Mouse (Mus musculus) hindbrain, embryonic 11.5 days (tissue): Measurements from ENCODE around the gene Pygl. TPM values are rescaled to one million over a fixed set of nuclear protein-coding genes. Genes with fewer than 3 reads are reported as not detected.
"Not testable (repeated sequence)": the region's sequence is repeated elsewhere in the genome, so short reads cannot be mapped to it uniquely, and the experiment has no call there.

Experiments
- ATAC-seq: fragments of 200-750 bp; cut with Nextera tagmentation; 2 replicates; pipeline ENCODE4 v1.8.0; 2017; ENCODE audit warnings: mild to moderate bottlenecking, moderate TSS enrichment, moderate library complexity; ENCODE audit not compliant: low FRiP score
- DNase-seq: peaks from one replicate; pipeline ENCODE4 v3.0.0-alpha.2; 2015; ENCODE audit warnings: low spot score
- H3K27ac ChIP-seq: fragments of 300-500 bp; sonication (generic); 2 replicates; pipeline ENCODE4 v1.5.1; 2014; ENCODE audit warnings: mild to moderate bottlenecking, low read depth, low read length
- H3K27me3 ChIP-seq: fragments of 300-500 bp; sonication (generic); 2 replicates; pipeline ENCODE4 v1.6.1; 2014; ENCODE audit warnings: mild to moderate bottlenecking, low read length, moderate library complexity, mixed read lengths; ENCODE audit not compliant: control insufficient read depth, insufficient read depth
- H3K36me3 ChIP-seq: fragments of 300-500 bp; sonication (generic); 2 replicates; pipeline ENCODE4 v1.6.1; 2014; ENCODE audit warnings: mild to moderate bottlenecking, low read length, moderate library complexity, mixed read lengths; ENCODE audit not compliant: control insufficient read depth, insufficient read depth
- H3K4me1 ChIP-seq: fragments of 300-500 bp; sonication (generic); replicated peaks from 2 replicates; pipeline ENCODE4 v1.6.1; 2014; ENCODE audit warnings: low read length, mixed read lengths; ENCODE audit not compliant: control insufficient read depth, insufficient read depth
- H3K4me2 ChIP-seq: fragments of 300-500 bp; sonication (generic); replicated peaks from 2 replicates; pipeline ENCODE4 v1.6.1; 2014; ENCODE audit warnings: mild to moderate bottlenecking, low read depth, low read length
- H3K4me3 ChIP-seq: fragments of 300-500 bp; sonication (generic); 2 replicates; pipeline ENCODE4 v1.5.1; 2014; ENCODE audit warnings: low read depth, low read length
- H3K9ac ChIP-seq: fragments of 300-500 bp; sonication (generic); 2 replicates; pipeline ENCODE4 v1.6.1; 2014; ENCODE audit warnings: low read depth, low read length
- H3K9me3 ChIP-seq: fragments of 300-500 bp; sonication (generic); 2 replicates; pipeline ENCODE4 v1.6.1; 2016; ENCODE audit warnings: low read length; ENCODE audit not compliant: control insufficient read depth
- WGBS: fragments of 180-500 bp; shearing (Covaris S2); extraction: QIAGEN DNeasy Blood & Tissue Kit; methylation state at CpG from one replicate; pipeline ENCODE4 v1.1.7; 2014; 5-methylcytosine and 5-hydroxymethylcytosine counted together
- polyA plus RNA-seq: library from polyadenylated mRNA; unstranded; fragments of >200 nt; fragmentation: Nextera tagmentation; extraction: Ambion mirVana; gene quantifications from 2 replicates; pipeline ENCODE4 v1.2.1, GENCODE M21; 2014

Gene Pygl
- polyA plus RNA-seq, 1 experiment from 2014 or later = 6.8 TPM

DNA sequence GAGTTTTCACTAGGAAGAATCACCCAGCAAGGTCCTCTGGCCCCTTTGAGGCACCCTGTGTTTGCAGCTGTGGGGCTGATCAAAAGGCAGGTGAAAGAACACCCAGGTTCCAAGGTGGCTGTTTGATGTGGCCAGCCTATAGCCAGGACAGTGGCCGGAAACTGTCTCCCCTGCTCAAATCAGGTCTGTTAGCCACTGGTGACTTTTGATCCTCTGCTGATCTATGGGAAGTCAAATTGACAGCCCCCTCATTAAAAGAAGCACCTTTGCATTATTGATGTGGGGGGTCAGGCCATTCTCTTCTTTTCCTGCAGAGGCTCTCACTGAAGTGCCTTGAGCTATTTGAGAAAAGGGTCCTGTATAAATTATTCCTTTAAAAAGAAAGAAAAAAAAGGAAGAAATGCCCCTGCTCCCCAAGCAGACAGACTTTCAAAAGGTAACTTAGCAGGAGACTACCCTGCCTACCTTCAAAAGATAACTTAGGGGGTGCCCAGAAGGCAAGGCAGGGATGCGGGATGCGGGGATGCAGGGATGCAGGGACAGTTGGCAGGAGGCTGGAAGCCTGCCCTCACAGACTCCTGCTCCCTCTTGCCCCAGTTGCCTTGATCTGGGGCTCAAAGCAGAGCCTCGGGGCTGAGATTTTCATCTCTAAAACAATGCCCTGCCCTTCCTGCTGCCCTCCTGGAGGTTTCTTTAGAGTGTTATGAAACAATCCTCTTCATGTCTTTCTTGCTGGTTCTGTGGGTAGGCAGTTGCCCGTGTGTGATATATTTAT is 73.8 kb downstream of the Pygl start:
- Histone ChIP-seq H3K9me3 (no peaks in the 10 kb centered on the region), H3K27me3 (no peaks in the 10 kb centered on the region), H3K4me2 (no peak overlapping the region), H3K4me1 (no peaks in the 10 kb centered on the region; the same call in 1 of the 2 replicates), H3K9ac (no peak overlapping the region), H3K36me3 (no peaks in the 10 kb centered on the region), H3K27ac (no peak overlapping the region), H3K4me3 (no peak overlapping the region)
- DNase-seq (no peak), ATAC-seq (no peak)
- 50% methylated on average over 5 of the region's 5 CpGs for WGBS

DNA sequence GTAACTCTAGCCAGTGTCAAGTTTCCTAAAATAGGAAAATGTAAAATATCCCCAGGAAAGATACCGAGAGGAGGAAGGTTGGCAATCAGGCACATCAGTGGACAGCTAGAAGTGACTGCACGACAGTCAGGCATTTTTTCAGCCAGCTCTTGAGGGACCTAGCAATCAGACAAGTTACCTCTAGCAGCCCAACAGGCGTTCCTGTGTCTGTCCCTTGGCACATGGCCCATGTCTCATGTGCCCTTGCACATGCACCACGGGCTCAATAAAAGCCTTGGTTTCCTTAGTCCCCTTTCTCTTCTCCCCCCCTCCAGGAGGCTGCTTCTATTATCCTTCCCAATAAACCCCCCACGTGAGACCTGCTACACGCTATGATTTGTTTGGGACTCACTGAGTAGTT is 75.1 kb downstream of the Pygl start:
- WGBS = 81% methylated on average over 6 of the region's 6 CpGs
- H3K36me3 ChIP-seq = no peaks in the 10 kb centered on the region
- no peak for DNase-seq
- H3K4me1 ChIP-seq = no peaks in the 10 kb centered on the region; the same call in 1 of the 2 replicates
- H3K4me2 ChIP-seq = no peak overlapping the region
- H3K9me3 ChIP-seq = no peaks in the 10 kb centered on the region
- no peaks in the 10 kb centered on the region for H3K27me3 ChIP-seq
- H3K27ac ChIP-seq = no peak overlapping the region
- ATAC-seq = no peak
- no peak overlapping the region for H3K9ac ChIP-seq
- H3K4me3 ChIP-seq = no peak overlapping the region

DNA sequence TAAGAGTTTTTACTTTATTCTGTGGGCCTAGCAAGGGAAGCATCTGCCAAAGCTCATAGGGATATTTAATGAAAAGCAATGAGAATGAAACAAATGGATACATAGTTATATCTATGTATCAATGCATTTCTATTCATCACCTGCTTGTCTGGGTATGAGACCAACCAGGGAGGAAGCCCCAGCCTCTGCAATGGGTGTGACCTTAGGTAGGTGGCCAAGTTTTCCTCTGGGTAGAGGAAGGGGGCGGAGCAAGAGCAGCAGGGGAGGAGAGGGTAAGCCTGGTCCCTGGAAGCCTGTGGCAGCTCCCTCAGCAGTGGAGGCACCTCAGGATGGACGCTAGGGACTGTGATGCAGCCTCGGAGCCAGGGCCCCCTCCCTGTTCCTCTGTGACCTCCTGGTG is 77.4 kb downstream of the Pygl start, which contains the start of gene Abhd12b:
Abhd12b (plus strand) TSS at position 301 of the 400 bp plus-strand sequence.
- Histone ChIP-seq H3K36me3 (no peaks in the 10 kb centered on the region), H3K4me2 (no peak within 1 kb of the TSS), H3K9ac (no peak within 1 kb of the TSS), H3K4me1 (no peaks in the 10 kb centered on the region; the same call in 1 of the 2 replicates), H3K4me3 (no peak within 1 kb of the TSS), H3K27me3 (no peaks in the 10 kb centered on the region), H3K9me3 (no peaks in the 10 kb centered on the region), H3K27ac (no peak within 1 kb of the TSS)
- ATAC-seq (no peak), DNase-seq (no peak)
- WGBS = 47% methylated on average over 3 of the region's 3 CpGs

DNA sequence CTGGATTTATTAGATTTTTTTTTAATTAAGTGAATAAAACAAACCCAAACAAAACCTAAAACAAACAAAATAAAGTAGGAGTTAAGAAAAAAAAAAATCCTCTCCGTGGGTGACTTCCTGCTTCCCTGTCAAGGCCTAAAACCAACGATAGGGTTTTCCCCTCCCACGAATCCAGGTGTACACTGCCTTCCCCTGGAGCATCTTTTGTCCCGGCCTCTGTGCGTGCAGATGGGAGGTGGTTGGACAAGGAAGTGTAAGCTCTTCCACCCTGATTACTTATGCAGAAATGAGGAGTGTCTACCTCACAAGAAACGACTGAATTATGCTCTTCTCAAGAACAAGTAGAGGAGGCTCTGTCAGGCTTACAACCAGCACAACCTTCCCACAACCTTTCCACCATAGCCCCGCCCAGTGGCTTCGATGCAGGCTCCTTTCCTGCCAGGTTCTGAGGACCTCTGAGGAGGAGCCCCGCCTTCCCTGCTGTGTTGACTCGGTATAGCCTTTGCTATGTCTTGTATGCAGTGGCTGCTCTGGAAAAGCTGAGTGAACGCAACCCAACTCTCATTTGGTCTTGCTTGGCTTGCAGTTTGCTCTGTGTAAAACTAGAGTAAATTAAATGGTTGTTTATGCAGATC is 82.5 kb downstream of the Pygl start:
- H3K27ac ChIP-seq = no peak overlapping the region
- H3K4me3 ChIP-seq = peak overlapping the region; percentile 18; the same call in 1 of the 2 replicates
- no peaks in the 10 kb centered on the region for H3K27me3 ChIP-seq

DNA sequence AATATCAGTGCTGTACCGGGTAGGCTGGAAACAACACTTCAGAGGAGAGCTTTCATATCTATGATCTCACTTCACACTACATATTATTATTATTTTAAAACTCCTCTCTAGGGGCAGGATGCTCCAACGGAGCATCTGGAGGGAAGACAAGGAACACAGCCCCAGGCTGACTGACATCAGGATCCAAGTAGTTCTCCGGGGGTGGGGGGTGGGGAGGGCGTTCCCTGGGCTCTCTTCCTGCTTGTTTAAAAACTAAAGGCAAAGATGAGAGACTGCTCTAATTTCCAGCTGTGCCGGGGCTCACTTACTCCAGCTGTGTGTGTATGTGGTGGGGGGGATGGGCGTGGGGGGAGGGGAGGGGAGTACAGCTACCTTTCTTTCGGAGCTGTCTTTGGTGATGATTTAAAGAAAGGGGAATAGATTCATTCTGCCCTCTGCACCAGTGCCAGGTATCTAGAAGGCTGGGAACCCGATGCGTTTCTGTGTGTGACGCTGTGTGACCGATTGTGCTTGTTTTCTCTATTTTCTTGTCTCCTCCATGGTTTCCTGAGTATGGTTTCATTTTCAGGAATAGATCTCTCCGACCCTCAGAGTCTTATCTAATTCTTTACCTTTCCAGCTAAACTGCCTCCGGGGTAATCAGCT is 83.2 kb downstream of the Pygl start:
- Histone ChIP-seq H3K27me3 (no peaks in the 10 kb centered on the region), H3K9ac (no peak overlapping the region), H3K9me3 (no peaks in the 10 kb centered on the region), H3K4me3 (peak overlapping the region; percentile 18), H3K27ac (no peak overlapping the region), H3K4me1 (no peaks in the 10 kb centered on the region), H3K36me3 (no peaks in the 10 kb centered on the region), H3K4me2 (peak overlapping the region; percentile 27)
- DNase-seq (peak; percentile 15), ATAC-seq (0 out of 2 replicates have a peak, but pooled peaks have one; percentile 18)
- 9% methylated on average over 13 of the region's 13 CpGs for WGBS

More for the DNA sequence above, 82.5 kb downstream of the Pygl start:
- ATAC-seq (no peak), DNase-seq (peak; percentile 28)
- H3K4me1 ChIP-seq = no peaks in the 10 kb centered on the region
- no peaks in the 10 kb centered on the region for H3K36me3 ChIP-seq
- no peaks in the 10 kb centered on the region for H3K9me3 ChIP-seq
- 14% methylated on average over 11 of the region's 11 CpGs for WGBS
- no peak overlapping the region for H3K9ac ChIP-seq
- no peak overlapping the region for H3K4me2 ChIP-seq

DNA sequence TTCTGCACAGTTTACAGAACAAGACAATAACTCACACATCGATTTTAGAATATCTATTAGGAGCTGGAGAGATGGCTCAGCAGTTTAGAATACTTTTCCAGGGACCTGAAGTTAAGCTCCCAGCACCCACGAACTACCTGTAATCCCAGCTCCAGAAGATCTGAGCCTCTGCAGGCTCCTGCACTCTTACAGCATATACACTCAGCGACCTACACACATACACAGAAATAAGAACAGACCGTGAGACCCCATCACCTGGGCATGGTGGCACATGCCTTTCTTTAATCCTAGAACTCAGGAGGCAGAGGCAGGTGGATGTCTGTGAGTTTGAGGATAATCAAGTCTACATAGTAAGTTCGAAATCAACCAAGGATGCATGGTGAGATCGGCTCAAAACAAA is 85.7 kb downstream of the Pygl start:
- no peak for DNase-seq
- H3K4me3 ChIP-seq = no peak overlapping the region
- no peak for ATAC-seq
- no peak overlapping the region for H3K9ac ChIP-seq
- H3K9me3 ChIP-seq = no peaks in the 10 kb centered on the region
- no peaks in the 10 kb centered on the region for H3K4me1 ChIP-seq
- H3K4me2 ChIP-seq = no peak overlapping the region
- WGBS = 87% methylated on average over 6 of the region's 6 CpGs
- no peaks in the 10 kb centered on the region for H3K27me3 ChIP-seq
- no peak overlapping the region for H3K27ac ChIP-seq
- H3K36me3 ChIP-seq = no peaks in the 10 kb centered on the region

DNA sequence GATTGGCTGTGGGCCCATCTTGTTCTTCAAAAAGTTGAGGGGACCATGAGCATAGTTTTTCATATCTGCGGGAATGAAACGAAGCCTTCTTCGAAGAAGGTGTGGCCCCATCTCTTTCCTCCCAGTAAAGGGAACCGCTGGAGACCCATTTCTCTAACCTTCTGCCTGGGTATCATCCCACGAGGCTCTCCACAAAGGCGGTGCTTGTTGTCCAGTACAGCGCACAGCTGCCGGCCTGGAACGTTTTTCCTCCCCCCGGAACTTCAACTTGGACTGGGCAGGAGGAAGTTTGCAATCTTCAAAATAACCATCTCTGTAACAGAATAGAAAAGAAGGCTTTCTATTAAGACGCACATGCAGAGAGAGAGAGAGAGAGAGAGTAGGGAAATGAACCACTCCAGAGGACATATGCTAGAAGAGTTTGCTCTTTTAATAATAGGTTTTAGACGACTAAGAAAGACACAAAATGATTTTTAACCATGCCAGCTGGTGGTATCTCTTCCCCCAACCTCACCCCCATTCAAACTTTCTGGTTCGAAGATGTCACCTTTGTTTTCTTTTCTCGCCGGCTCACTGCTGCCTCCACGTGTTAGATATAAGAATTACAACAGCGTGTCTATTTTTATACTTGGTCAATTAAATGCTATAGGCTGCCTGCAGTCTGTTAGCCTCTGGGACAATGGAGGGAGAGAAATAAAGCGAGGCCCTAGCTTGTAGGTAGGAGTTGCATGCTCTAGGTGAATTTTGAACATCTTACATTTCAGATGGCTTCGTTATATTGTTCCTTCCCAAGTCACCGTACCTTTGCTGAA is 86.4 kb downstream of the Pygl start:
- no peaks in the 10 kb centered on the region for H3K4me1 ChIP-seq
- no peak overlapping the region for H3K4me2 ChIP-seq
- H3K9ac ChIP-seq = no peak overlapping the region
- no peaks in the 10 kb centered on the region for H3K36me3 ChIP-seq
- peak; percentile 84 for DNase-seq
- H3K4me3 ChIP-seq = no peak overlapping the region
- H3K9me3 ChIP-seq = no peaks in the 10 kb centered on the region
- 0 out of 2 replicates have a peak overlapping the region, but pooled peaks have one; percentile 19 for H3K27ac ChIP-seq
- WGBS = 50% methylated on average over 20 of the region's 20 CpGs
- ATAC-seq = 0 out of 2 replicates have a peak, but pooled peaks have one; percentile 43
- no peaks in the 10 kb centered on the region for H3K27me3 ChIP-seq

DNA sequence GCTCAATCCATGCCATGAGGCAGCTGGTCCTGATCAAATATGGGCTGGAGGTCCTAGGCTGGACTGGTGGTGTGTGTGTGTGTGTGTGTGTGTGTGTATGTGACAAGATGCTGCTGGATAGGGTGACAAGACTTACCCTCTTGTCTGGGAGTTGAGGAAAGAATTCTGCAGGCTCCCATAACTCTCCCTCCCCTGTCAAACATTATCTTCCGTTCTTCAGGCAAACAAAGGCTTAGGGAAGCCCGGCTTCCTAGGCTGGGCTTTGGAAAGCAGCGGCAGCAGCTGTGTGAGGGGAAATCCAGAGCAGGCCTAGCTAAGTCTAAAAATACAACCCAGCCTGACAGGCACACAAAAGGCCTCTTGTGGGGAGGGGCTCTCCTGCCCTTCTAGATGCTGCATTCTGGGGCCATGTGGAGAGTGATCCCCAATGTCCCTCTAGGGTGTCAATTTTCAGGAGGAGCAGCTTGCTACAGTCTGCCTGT is 87.1 kb downstream of the Pygl start:
- 0 out of 2 replicates have a peak, but pooled peaks have one; percentile 21 for ATAC-seq
- H3K4me1 ChIP-seq, H3K9me3 ChIP-seq, H3K36me3 ChIP-seq, H3K4me3 ChIP-seq, H3K4me2 ChIP-seq, H3K27me3 ChIP-seq, H3K9ac ChIP-seq: not testable (repeated sequence)
- 12% methylated on average over 3 of the region's 3 CpGs for WGBS
- peak overlapping the region; percentile 47; the same call in 1 of the 2 replicates for H3K27ac ChIP-seq
- DNase-seq = peak; percentile 30
